Mouse (Mus musculus): ENCODE data around the gene Efnb2.

The Efnb2 gene

DNA sequence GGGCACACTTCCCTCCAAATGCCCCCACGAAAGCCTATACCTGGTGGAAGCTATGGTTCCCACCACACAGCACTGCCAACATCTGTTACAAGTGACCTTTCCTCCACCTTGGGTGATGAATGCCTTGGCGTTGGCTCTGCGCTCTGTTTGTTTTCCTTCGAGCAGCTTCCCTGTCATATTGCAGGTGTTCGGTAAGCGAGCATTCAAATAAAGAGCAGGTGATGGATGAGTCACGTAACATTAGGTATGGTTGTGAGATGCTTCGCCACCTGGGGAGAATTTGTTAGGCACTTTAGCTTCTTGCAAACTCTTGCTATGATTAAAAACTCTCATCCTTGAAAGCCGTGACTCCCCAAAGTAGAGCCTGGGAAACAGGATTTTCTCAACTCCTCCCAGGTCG, 91.8 kb downstream of the Efnb2 start:
- CTCF ChIA-PET, result no interaction called here

DNA sequence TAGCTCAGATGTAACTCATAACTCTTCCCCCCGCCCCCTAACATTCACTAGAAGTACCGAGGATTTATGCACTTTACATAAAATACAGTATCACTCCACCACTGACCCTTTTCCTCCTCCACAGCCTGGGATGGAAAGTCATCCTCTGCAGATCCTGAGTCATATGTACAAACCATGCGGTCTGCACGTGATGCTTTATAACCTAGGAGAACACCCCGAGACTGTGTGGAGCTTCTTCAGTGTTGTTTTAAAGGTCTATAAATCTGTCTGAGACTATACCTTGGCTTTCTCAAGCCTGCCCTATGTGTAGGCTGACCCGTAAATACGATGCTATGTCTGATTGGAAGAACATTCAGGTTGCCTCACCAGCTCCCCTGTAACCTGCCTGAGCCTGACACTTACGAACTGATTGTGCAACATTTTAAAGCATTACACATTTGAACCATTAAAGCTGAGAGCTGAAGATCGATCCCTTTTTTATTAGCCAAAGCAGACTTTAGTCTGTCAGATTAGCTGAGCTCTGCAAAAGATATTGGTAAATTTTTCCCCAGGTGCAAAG, 92.7 kb downstream of the Efnb2 start:
- CTCF ChIA-PET, result no interaction called here
